Mouse (Mus musculus) adrenal gland, adult (tissue): ENCODE measurements around the gene Fastk.
A peak's percentile ranks its signal among the peaks of the same experiment; 100 is the strongest.
"Not testable (repeated sequence)": the region's sequence is repeated elsewhere in the genome, so short reads cannot be mapped to it uniquely, and the experiment has no call there.

ENCODE experiments used
- DNase-seq, 2 experiments: peaks; one replicate each; pipeline ENCODE4 v3.0.0; 2022 to 2023; ENCODE audit warnings: low spot score in 1 of 2; ENCODE audit not compliant: inconsistent age in 2 of 2

The Fastk gene

DNA sequence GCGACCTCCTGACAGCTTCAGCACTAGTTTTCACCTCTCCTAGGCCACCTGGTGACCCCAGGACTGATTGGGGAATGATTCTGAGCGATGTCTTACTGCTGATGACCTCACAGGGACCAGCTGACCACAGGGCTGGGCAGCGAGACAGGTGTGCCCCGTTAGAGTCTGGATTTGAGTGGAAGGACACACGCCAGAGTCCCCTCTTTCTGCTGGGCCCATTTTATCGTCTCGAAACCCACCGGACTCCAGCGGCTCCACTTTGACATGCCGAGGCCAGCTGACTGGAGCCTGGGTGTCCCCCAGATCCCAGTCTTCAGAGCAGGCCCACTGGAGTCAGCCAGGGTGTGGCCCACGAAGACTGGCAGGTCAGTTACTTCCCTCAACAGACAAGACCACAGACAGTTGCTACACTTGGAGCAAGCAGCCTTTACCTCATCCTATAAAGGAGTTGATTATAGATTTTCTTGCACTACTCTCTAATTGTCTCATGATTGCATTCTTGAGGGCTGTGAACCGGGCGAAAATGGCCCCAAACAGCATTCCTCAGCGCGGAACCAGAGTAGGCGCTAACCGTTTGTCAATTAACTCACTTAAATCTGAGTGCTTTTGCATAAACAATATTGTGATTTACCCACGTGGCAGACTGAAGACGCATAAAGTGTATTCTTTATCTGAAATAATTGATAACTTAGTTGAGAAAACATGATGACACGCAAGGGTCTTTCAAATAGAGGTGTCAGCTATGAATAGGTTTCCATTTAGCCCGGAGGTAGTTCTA, 20.9 kb downstream of the Fastk start:
- DNase-seq: no peak

DNA sequence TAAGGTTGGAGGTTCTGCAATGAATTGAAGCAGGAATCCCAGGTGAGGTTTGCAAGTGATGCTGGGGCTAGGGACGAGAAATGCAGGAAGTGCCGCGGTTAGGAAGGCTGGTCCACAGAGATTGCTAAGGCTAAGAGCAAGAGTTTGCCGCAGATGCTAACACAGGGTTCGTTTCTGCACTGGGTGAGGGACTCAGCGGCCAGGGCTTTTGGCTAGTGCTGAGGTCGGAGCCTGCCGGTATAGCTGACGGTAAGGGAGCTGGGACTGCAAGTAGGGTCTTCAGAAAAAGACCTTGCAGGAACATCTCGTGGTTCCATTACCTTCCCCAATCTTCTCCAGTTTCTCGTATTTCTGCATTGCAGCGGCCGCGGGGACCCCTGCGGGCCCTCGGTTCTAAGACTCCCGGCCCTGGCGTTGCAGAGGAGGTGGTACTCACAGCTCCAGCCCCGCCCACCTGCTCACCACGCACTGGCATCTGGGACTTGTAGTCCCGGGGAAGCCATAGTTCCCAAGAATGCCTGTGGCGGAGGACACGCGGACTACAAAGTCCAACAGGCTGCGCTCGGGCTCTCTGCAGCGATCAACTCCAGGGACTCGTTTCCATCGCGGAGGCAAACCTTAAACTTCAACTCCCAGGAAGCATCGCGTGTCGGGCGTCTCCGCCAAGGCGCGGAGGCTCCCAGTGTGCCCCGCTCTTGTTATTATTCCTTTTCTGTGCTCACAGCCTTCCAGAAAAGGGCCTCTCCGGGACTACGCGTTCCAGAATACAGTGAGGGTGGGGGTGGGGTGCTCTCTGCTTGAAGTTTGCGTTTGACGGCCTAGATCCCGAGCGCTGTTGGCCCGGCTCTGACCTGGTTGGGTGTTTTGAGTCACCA, 21.7 kb downstream of the Fastk start, which contains the start of the genes Cdk5 and Slc4a2:
Gene Cdk5 (minus strand): TSS at position 402 of the 875 bp plus-strand sequence.
Gene Slc4a2 (plus strand): TSS at position 709 of the 875 bp plus-strand sequence.
- DNase-seq: peak; percentile 99

DNA sequence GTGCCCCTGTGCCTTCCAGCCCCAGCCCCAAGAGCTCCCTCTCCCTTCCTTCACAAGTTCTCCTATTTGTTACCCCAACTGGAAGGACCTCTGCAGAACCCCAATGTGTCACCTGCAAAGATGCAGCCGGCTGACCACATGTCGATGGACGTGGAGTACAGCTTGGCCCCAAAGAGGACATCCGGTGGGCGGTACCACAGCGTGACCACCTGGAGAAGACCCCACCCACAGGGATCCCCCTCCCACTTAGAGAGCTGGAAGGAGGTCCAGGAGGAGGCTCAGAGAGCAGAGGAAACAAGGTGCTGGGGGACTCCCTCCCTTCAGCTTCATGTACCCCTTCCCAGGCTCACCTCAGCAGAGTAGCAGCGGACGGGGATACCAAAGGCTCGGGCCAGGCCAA, 24.7 kb downstream of the Fastk start:
- DNase-seq: no peak

DNA sequence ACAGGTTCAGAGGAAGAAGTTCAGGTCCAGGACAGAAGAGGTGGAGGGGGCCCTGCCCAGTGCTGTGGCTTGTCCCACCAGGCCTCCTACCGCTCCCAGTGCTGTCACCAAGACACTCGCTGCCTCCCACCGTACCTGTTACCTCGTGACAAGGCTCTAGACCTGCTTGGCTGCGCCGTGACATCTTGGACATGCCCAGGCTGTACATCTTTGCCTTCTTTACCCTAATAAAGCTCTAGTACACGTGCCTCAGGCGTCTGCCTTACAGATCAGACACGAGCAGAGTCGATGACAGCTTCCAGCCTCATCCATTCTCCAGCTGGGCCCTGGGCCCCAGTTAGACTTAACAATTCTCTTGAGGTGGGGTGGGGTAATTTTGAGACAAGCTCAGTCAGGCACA, 27.5 kb downstream of the Fastk start:
- DNase-seq: no peak

DNA sequence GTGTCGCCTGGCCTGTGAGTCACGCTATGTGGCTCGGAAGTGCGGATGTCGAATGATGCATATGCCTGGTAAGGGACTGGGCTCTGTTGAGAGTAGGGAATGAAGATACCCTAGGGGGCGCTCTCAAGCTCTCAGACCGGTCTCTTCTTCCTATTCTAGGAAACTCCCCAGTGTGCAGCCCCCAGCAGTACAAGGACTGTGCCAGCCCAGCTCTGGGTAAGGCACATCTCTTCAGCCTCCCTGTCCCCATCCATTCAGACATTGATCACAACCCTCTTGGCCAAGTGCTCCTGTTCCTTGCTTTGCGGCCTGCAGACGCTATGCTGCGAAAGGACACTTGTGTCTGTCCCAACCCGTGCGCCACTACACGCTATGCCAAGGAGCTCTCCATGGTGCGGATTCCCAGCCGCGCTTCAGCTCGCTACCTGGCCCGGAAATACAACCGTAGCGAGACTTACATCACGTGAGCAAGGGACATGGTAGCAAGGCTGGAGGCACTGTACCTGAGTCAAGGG, 28.8 kb downstream of the Fastk start:
- peak; percentile 68 to 93 for DNase-seq

DNA sequence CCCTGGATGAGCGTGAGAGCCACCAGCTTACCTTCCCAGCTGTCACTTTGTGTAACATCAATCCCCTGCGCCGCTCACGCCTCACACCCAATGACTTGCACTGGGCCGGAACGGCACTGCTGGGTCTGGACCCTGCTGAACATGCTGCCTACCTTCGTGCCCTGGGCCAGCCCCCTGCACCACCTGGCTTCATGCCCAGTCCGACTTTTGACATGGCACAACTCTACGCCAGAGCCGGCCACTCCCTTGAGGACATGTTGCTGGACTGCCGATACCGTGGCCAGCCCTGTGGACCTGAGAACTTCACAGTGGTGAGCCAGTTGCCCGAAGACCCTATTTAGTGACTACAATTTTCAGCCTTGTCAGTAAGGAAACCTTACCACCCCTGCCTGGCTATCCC, 31.1 kb downstream of the Fastk start:
- DNase-seq: no peak

DNA sequence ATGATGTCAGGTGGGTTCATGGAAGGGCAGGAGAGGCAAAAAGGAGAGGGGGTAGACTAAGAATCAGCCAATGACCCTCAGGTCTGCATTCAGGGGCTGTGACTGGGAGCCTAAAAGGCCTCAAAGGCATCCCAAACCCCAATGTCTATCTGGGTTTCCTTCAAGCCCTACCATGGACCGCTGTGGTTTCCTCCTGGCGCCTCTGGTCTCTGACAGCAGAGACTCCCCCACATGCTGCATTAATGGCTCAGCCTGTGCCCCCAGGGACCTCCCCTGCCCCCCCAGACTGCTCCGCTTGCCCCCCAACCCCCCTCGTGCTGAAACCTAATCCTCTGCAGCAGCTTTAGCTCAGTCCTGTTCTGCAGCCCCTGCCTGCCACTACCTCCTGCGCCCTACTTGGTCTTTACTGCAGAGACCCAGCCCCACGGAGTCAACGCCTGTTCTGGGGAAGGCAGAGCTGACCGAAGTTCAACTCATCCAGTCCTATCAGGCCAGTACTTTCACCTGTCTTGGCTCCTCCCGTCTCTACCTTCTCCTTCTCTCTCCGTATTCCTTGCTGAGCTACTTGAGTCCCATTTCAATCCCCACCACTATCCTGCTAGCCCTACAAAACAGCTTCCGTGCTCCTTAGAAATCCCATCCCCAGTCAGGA, 31.9 kb downstream of the Fastk start, which contains the start of gene Asic3:
Gene Asic3 (plus strand): TSS at position 351 of the 652 bp plus-strand sequence.
- DNase-seq: no peak

DNA sequence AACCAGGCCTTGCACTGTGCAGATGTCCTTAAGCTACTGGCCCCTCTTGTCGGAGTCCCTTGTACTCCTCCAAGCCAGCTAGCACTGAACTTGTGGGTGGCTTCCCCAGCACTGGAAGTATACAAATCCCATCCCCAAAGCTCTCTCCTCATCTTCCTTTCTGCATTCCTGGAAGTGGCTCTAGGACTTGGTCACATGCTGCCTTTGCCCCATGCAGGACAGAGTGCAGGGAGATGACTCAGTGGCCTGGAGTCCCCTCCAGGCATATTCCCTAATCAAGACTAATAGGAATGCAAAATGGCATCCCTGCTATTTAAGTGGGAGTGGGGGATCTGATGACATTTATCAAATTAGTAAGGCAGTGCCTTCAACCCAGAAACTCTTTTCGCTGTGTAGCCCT, 33.0 kb downstream of the Fastk start:
- no peak for DNase-seq

DNA sequence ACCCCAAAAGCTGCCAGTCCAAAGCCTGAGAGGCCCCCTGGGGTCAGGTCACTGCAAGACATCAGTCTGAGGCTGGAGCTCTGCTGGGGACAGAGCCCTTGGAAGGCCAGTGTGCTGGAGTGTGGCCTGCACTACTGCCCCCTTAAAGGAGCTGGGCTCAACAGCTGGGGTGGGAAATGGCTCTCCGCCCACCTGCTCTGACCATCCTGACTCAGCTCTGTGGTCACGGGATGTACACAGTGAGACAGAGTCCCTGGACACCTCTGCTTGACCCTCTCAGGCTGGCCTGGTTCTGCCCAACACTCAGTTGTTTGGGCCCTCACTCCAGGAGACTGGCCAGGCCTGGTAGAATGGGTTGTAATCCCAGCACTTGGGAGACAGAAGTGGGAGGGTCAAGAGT, 35.6 kb downstream of the Fastk start:
- no peak for DNase-seq

DNA sequence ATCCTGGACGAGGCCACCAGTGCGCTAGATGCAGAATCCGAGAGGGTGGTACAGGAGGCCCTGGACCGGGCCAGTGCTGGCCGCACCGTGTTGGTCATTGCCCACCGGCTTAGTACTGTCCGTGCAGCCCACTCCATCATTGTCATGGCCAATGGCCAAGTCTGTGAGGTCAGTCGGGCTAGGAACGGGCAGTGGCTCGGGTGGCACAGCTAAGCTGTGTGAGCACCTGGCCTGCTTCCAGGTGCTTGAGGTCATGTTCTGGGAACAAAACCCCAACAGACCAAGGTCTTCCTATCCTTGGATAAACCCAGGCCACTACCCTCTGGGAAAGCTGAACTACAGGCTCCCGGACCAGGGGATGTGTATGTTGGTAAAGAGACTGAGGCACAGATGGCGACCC, 36.4 kb downstream of the Fastk start:
- DNase-seq: peak; percentile 86 to 89

DNA sequence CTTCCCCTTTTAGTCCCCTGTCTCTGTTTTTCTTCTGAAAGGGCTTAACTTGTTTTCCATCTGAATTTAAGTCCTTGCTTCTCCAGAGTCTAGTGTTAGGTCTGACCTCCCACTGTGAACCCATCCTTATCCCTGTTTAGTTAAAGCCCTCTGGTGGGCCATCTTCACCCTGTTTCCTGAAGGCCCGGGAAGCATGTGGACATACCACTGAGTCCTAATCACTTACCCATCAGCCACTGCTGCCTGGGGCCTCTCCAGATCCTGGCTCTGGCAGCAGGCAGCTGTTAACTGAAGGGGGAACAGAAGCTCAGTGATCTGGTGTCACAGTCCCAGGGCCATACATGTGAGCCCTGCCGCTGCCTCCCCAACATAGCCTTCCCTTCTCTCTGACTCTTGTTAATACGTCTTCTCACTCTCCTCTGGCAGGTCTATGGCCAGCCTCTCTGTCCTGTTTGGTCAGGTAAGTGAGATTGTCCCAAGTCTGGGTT, 39.7 kb downstream of the Fastk start:
- DNase-seq: no peak

DNA sequence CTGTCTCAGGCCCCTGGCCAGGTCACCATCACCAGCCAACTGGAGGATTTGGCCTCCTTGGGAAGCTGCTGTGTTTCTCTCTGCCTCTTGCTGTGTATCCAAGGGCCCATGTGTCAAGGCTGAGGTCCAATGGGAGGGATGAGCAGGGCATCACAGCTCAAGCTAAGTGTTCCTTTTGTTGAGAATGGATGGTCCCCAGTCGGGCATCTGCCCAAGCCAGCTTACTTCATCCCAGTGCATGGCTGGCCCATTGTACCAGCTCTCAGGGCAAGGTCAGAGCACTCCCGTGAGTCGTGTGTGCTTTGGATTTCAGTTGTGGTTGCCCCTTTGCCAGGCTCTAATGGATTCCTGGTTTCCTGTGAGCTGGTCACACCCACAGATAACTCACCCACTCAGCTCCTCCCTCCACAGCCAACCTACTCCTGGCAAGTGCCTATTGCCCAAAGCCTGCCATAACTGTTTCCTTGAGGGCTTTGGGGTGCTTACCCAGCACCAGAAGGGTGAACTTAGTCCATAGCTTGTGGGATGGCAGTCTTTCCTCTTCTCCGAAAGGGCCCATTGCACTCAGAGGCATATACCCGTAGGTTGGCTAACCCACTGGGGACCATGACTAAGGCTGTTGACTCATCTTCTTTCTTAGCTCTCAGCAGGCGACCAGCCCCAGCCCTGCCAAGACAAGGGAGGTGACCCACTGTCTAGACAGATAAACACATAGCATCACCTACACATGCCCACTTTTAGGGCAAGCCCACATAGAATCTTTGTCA, 40.3 kb downstream of the Fastk start:
- peak in 1 of 2 experiments; percentile 72 for DNase-seq

DNA sequence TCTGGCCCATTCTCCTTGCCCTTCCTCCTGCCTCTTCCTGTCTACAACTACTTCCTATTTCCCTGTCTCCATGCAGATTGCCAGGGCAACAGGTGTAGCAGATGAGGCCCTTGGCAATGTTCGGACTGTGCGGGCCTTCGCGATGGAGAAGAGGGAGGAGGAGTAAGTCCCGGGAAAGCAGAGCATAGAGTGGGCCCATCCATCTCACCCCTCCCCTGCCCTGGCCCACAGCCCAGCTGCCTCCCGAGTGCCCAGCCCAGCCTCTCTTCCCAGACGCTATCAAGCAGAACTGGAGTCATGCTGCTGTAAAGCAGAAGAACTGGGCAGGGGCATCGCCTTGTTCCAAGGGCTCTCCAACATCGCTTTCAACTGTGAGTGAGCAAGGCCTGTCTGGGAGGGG, 43.1 kb downstream of the Fastk start:
- DNase-seq: no peak

DNA sequence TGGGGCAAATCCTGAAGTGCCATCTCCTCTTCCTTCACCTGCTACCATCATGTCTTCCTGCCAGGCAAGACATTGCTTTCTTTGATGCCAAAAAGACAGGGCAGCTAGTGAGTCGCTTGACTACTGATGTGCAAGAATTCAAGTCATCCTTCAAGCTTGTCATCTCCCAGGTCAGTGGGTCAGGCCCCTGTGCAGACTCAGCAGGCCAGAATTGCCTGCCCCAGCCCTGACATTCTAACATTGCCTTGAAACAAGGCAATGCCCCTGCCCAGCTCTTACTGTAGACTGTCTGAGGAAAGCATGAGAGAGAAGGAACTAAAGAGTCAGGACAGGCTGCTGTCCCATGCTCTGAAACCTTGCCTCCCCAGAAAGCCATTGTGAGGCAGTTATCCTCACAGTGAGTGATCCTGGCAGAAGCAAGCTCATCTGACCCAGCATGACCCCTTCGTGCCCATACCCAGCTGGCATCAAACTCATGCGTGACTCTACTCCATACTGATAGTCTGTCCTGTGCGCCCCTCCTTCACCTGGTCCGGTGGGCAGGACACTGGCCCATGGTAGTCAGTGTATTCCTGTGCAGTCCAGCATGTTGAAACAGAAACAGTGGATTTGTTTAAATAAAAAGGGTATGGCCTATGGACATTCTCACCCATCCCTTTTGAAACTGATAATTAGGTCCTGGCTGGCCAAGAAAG, 44.0 kb downstream of the Fastk start:
- peak in 1 of 2 experiments; percentile 72 for DNase-seq

DNA sequence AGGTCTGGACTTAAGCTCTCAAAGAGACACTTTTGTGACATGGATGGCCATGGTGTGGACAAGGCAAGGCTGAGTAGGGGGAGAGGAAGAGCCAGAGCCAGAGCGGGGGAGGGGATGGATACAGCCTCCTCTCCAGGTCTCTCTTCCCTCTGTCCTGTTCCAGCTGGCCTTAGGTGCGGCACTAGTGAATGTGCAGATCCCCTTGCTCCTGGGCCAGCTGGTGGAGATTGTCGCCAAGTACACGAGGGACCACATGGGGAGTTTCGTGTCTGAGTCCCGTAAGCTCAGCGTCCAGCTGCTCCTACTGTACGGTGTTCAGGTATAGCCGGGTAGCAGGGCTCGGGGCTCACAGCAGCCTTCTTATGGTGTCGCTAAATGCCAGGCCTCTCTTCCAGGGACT, 44.7 kb downstream of the Fastk start:
- DNase-seq: no peak

DNA sequence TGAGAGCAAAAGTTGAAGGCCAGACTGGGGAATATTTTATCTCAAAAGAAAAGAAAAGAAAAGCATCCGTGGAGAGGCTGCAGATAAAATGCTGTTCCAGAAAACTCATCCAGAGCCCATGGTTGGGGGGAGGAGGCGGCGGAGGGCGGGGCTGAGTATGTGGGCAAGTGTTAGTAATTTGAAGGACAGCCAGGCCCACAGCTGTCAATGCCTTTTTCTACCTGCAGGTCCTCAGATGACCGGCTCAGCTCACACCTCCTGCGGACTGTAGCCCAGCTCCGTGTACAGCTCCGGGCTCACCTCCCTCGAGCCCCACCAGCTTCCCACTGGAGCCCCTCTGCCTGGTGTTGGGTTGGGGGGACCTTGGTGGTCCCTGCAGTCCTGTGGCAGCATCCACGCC, 45.4 kb downstream of the Fastk start:
- no peak for DNase-seq

DNA sequence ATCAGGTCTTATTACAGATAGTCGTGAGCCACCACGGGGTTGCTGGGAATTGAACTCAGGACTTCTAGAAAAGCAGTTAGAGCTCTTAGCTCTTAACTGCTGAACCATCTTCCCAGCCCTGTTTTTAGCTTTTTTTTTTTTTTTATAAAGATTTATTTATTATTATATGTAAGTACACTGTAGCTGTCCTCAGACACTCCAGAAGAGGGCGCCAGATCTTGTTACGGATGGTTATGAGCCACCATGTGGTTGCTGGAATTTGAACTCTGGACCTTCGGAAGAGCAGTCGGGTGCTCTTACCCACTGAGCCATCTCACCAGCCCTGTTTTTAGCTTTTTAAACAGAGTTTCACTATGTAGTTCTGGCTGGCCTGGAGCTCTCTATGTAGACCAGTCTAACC, 48.8 kb downstream of the Fastk start:
- DNase-seq: not testable (repeated sequence)

DNA sequence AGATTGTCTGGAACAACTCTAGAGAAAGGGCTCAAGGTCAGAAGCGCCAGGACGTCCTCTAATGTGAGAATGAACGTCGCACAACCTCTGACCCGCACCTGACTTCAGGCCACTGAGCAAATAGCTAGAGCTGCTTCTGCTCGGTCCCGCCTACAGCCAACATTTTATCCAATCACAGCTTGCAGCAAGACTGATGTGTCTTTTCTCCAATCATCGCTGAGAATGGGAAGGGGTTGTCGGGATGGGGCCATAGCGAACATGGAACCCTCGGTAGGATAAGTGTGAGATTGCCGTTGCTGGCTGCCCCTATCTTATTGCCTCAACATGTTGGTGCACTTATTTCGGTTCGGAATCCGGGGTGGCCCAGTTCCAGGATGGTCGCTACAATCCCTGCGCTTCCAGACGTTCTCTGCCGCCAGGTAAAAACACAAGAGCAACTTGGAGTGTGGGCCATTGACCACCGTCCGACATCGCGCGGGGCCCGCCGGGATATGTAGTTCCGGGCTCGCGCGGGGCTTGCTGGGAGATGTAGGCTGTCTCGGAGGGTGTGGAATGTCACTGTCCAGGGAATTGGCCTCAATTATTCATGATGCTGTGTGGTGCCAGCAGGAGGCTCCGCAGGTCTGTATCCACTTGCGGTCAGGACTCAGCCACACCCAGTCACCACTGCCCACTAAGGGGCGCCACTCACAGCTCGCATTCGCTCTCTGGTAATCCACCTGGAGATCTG, 50.8 kb downstream of the Fastk start:
- peak; percentile 95 to 99 for DNase-seq

DNA sequence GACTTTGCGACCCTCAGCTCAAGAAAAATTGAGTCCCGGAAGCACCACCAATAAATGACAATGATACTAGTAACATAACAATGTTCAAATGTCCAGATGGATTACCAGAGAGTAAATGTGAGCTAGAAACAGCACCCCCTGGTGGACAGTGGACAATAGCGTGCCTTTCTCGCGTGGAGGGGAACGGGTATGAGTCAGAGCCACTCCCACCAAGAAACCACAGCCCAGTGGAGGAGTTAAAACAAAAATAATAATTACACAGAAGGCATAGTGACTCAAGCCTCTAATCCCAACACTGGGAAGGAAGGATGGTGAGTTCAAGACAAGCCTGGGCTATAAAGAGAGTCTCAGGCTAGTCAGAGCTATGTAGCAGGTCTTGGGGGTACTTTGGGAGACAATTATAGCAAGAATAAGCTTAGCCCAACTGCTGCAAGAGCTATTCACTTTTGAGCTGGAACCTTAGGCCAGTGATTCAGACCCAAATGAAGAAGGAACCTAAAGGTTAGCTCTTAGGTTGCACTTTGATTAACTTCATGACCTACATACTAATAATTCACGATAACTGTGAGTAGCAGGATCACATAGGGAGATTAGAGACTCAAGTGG, 51.6 kb downstream of the Fastk start, which contains the start of gene Abcb8:
Gene Abcb8 (plus strand): TSS at position 272 of the 606 bp plus-strand sequence.
- peak; percentile 88 to 96 for DNase-seq
